Mouse (Mus musculus) midbrain, embryonic 14.5 days (tissue): ENCODE results near the gene Inmt. TPM values are rescaled to one million over a fixed set of nuclear protein-coding genes. Genes with fewer than 3 reads are reported as not detected.

Experiments used
- ATAC-seq: fragments of 200-750 bp; cut with Nextera tagmentation; 2 replicates; pipeline ENCODE4 v1.8.0; 2017; ENCODE audit warnings: moderate number of reproducible peaks, moderate library complexity; ENCODE audit not compliant: low FRiP score, low TSS enrichment
- DNase-seq: peaks from one replicate; pipeline ENCODE4 v3.0.0-alpha.2; 2015
- H3K27ac ChIP-seq: fragments of 300-500 bp; sonication (generic); replicated peaks from 2 replicates; pipeline ENCODE4 v1.5.1; 2014; ENCODE audit warnings: mild to moderate bottlenecking, low read depth, low read length, moderate library complexity
- H3K27me3 ChIP-seq: fragments of 300-500 bp; sonication (generic); 2 replicates; pipeline ENCODE4 v1.6.1; 2014; ENCODE audit warnings: low read length, control low read depth, mixed read lengths; ENCODE audit not compliant: control insufficient read depth, insufficient read depth
- H3K36me3 ChIP-seq: fragments of 300-500 bp; sonication (generic); 2 replicates; pipeline ENCODE4 v1.6.1; 2014; ENCODE audit warnings: low read length, control low read depth; ENCODE audit not compliant: control insufficient read depth, insufficient read depth
- H3K4me1 ChIP-seq: fragments of 300-500 bp; sonication (generic); 2 replicates; pipeline ENCODE4 v1.6.1; 2014; ENCODE audit warnings: mild to moderate bottlenecking, antibody characterized with exemption, low read length, control low read depth; ENCODE audit not compliant: control insufficient read depth, insufficient read depth
- H3K4me2 ChIP-seq: fragments of 300-500 bp; sonication (generic); 2 replicates; pipeline ENCODE4 v1.6.1; 2014; ENCODE audit warnings: mild to moderate bottlenecking, low read length, moderate library complexity
- H3K4me3 ChIP-seq: fragments of 300-500 bp; sonication (generic); replicated peaks from 2 replicates; pipeline ENCODE4 v1.5.1; 2014; ENCODE audit warnings: low read depth, low read length
- H3K9ac ChIP-seq: fragments of 300-500 bp; sonication (generic); replicated peaks from 2 replicates; pipeline ENCODE4 v1.6.1; 2014; ENCODE audit warnings: mild to moderate bottlenecking, low read length, moderate library complexity
- H3K9me3 ChIP-seq: fragments of 300-500 bp; sonication (generic); 2 replicates; pipeline ENCODE4 v1.6.1; 2016; ENCODE audit warnings: low read length, control low read depth, mixed read lengths; ENCODE audit not compliant: control insufficient read depth
- WGBS: fragments of 180-500 bp; shearing (Covaris S2); extraction: QIAGEN DNeasy Blood & Tissue Kit; methylation state at CpG from one replicate; pipeline ENCODE4 v1.1.7; 2014; 5-methylcytosine and 5-hydroxymethylcytosine counted together
- polyA plus RNA-seq: library from polyadenylated mRNA; unstranded; fragments of >200 nt; fragmentation: Nextera tagmentation; extraction: Ambion mirVana; gene quantifications from 2 replicates; pipeline ENCODE4 v1.2.1, GENCODE M21; 2014

Inmt gene
- polyA plus RNA-seq, 1 experiment from 2014 or later, result not detected

GRCm38 (mm10) chr6:55126576-55126975 is 48.3 kb downstream of the Inmt start:
- no peak overlapping the region for H3K9ac ChIP-seq
- H3K36me3 ChIP-seq, result no peaks in the 10 kb centered on the region
- H3K9me3 ChIP-seq, result no peaks in the 10 kb centered on the region
- no peaks in the 10 kb centered on the region; the same call in 1 of the 2 replicates for H3K4me1 ChIP-seq
- no peaks in the 10 kb centered on the region for H3K27me3 ChIP-seq
- H3K27ac ChIP-seq, result no peak overlapping the region
- no peak overlapping the region for H3K4me2 ChIP-seq
- no peak for DNase-seq
- no peak overlapping the region for H3K4me3 ChIP-seq
- WGBS, result 82% methylated on average over 5 of the region's 5 CpGs
- ATAC-seq, result no peak

GRCm38 (mm10) chr6:55123056-55123455 is 51.8 kb downstream of the Inmt start:
- no peak for ATAC-seq
- H3K9ac ChIP-seq, result no peak overlapping the region
- WGBS, result 55% methylated on average over 4 of the region's 4 CpGs

More at GRCm38 (mm10) chr6:55123056-55123455, 51.8 kb downstream of the Inmt start:
- Histone ChIP-seq H3K36me3 (no peaks in the 10 kb centered on the region), H3K27me3 (peaks cover 11% of the 10 kb centered on the region), H3K4me1 (no peaks in the 10 kb centered on the region; the same call in 1 of the 2 replicates), H3K4me2 (no peak overlapping the region), H3K4me3 (no peak overlapping the region), H3K27ac (no peak overlapping the region), H3K9me3 (no peaks in the 10 kb centered on the region)
- DNase-seq, result no peak

Other genes with a start within 250 kb of the Inmt start
- 1.3 and 2.2 TPM in 2 replicates for gene Nod1, start 202.4 kb downstream of the Inmt start, polyA plus RNA-seq
- gene Ggct, start 182.1 kb downstream of the Inmt start, polyA plus RNA-seq, result 9.9 and 12.9 TPM in 2 replicates
- 175 and 221 TPM in 2 replicates for gene Gars, start 137.0 kb downstream of the Inmt start, polyA plus RNA-seq
- 1.1 and 1.2 TPM in 2 replicates for gene Crhr2, start 42.0 kb downstream of the Inmt start, polyA plus RNA-seq
- 9.8 and 14.6 TPM in 2 replicates for gene Mindy4, start 28.3 kb upstream of the Inmt start, polyA plus RNA-seq
- gene Aqp1, start 161.4 kb upstream of the Inmt start, polyA plus RNA-seq, result 0.22 and 1.3 TPM in 2 replicates
- gene Ghrhr, start 201.3 kb upstream of the Inmt start, polyA plus RNA-seq, result not detected in 2 replicates